Mouse (Mus musculus) embryo, embryonic 10 days (tissue): ENCODE measurements around the gene Gabra3.

Experiments used
- DNase-seq: peaks from one replicate; pipeline ENCODE4 v3.0.0-alpha.2; 2015; ENCODE audit warnings: low spot score

Gabra3 gene

DNA sequence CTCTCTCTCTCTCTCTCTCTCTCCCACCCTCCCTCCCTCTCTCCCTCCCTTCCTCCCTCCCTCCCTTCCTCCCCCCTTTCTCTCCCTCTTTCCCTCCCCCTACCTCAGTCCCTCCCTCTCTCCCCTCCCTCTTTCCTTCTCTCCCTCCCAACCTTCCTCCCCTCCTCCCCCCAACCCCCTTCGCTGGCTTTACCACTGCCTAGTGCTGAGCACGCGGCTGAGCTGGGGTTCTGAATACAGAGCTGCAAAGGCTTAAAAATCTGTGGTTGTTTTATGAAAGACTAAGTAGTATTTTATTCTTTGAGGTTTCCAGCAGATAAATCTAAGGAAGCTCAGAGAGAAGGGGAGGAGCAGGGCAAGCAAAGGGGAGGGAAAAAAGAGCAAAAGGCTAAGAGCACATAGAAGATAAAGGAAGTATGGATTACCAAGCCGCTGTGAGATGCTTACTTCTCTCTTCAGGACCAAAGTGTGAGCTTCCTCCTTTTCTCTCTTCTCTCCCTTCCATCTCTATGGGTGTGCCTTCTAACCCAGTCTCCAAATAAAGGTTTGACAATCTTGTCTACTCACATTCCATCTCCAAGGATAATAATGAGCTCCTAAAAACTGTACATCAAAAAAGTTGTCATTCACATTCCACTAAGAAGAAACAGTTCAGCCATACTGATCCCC, at the start of gene Gabra3:
Gene Gabra3 (minus strand): TSS at position 619 of the 669 bp plus-strand sequence.
- DNase-seq: peak; percentile 15

DNA sequence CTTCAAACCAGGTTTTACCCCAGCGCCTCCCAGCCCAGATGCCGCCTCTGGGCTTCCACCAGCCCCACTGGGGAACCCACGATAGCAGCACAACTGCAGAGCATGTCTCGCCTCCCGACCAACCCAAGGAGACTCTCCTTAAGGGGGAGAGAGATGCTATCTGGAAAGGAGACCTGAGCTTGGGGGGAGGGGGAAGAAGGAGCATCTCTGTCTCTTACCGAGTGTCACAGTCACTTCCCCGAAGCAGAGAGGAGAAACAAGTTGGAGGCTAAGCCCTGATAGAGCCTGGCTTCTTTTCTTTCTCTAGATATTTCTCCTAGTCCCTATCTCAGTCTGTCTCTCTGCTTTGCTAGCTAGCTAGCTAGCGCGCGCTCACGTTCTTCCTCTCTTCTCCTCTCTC, 859 bp downstream of the Gabra3 start:
- DNase-seq: peak; percentile 6

- DNase-seq: peak; percentile 6
Observed at GRCm38 (mm10) chrX:72655381-72655780, 1.3 kb downstream of the Gabra3 start.

DNA sequence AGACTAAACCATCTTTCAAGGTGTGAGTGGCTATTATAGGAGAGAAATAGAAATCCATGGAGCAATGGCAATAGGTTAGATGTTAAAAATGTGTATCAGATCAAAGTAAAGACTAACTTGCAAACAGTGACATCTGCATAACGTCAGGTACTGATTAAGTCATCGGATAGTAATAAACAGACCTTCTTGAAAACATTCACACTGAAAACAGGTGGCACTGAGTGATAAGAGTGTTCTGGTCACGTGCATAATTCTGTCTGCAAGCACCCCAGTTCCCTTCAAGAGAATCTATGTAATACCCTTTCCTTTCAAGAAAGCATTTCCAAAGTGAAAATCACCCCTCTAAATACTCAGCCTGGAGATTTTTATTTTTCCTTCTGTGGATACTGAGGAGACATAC, 6.0 kb downstream of the Gabra3 start:
- no peak for DNase-seq

DNA sequence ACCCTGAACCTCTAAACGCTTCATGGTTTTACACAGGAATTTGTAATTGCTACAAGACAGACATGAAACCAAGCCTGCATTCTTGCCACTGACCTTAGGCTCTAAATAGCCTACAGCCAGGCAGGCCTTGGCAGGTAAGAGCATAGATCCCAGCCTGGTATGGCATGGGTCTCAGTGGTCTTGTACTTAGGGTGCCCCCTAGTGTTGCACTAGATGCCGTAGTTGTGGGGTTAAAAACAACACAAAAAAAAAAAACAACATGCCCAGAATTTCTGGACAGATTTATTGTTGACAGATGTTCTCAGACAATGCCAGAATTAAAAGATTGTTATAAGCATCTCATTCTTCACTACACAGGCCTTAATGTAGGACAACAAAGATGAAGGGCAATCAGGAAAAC, 12.0 kb downstream of the Gabra3 start:
- peak; percentile 23 for DNase-seq

DNA sequence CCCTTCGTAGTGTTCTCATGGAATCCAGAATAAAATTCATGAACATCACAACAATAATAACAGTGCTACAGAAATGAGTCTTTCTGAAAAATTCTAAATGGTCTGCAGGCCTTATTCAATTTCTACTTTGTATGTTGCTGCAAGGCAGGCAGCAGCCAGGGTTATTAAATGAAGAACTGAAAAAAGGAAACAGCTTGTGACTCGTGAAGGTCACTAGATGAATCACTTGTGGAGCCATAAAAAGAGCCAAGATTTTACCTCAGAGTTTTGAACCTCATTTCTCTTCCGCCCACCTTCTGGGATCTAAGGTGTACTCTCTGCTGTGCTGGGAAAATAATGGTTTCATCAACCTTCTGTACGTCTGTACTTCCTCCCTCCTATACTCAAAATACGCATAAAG, 159.4 kb downstream of the Gabra3 start:
- no peak for DNase-seq

- no peak for DNase-seq
Observed at GRCm38 (mm10) chrX:72489806-72490205, 166.8 kb downstream of the Gabra3 start.

DNA sequence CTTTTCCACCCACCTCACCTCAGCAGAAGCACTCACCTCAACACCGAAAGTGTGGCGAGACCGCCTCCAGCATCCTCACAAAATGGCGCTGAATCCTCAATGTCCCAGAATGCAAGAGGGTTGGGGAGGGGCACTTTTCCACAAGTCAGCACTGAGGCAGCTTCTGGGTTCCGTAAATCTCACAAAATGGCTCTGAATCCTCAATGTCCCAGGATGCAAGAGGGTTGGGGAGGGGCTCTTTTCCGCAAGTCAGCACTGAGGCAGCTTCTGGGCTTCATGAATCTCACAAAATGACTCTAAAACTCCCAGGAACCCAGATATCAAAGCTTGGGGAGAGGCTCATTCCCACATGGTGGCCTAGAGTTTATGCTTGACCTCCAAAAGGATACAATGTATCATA, 269.9 kb downstream of the Gabra3 start, which contains the start of gene Magea10:
Gene Magea10 (minus strand): TSS at position 101 of the 400 bp plus-strand sequence.
- no peak for DNase-seq
